Mouse (Mus musculus): Measurements from ENCODE around the gene Pam.
"Not testable (repeated sequence)": the region's sequence is repeated elsewhere in the genome, so short reads cannot be mapped to it uniquely, and the experiment has no call there.

The Pam gene

GRCm38 (mm10) chr1:98038252-98038651 lies 57.2 kb downstream of the Pam start:
- DNase-seq (ENCODE audit: low read depth, low spot score): no peak

GRCm38 (mm10) chr1:98035736-98036135 lies 59.7 kb downstream of the Pam start:
- DNase-seq (ENCODE audit: low read depth, low spot score): no peak

DNA sequence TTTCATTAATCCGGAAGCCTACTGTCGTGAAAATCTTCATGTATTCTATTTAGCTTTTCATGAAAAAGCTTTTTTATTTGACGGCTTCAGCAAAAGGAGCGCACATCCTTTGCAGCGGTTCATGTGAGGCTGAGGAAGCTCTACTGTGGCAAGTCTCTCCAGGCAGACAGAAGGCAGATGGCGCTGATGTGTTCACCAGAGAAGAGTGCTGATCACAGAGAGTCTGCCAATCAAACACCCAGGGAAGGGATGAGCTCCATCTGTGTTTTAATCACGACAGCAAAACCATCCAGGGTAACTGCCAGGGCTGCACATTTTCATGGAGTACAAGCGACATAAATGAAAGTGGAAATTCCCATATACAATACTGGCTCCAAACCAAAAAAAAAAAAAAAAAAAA lies 63.6 kb downstream of the Pam start:
- DNase-seq (ENCODE audit: low read depth, low spot score): no peak

- no peak for DNase-seq (ENCODE audit: low read depth, low spot score)
Measured at GRCm38 (mm10) chr1:98029025-98029424, 66.4 kb downstream of the Pam start.

GRCm38 (mm10) chr1:98028468-98028867 lies 67.0 kb downstream of the Pam start:
- DNase-seq (ENCODE audit: low read depth, low spot score): no peak

DNA sequence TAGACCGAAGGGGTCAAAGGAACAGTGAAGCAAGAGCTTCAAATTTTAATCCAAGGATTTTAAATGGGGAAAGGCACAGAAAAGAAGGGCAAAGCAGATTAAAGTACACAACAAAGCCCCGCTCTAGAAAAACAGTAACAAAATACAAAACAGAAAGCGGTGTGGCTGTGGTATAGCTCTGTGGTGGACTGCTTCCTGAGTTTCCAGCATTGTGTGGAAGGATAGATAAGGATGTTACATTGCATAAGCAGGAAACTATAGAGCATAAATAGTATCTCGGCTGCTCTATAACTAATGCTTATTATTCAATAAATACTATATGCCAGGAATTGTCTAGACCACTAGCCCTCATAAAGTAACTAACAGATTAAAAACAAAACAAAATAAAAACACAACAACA lies 67.5 kb downstream of the Pam start:
- DNase-seq (ENCODE audit: low read depth, low spot score): no peak

DNA sequence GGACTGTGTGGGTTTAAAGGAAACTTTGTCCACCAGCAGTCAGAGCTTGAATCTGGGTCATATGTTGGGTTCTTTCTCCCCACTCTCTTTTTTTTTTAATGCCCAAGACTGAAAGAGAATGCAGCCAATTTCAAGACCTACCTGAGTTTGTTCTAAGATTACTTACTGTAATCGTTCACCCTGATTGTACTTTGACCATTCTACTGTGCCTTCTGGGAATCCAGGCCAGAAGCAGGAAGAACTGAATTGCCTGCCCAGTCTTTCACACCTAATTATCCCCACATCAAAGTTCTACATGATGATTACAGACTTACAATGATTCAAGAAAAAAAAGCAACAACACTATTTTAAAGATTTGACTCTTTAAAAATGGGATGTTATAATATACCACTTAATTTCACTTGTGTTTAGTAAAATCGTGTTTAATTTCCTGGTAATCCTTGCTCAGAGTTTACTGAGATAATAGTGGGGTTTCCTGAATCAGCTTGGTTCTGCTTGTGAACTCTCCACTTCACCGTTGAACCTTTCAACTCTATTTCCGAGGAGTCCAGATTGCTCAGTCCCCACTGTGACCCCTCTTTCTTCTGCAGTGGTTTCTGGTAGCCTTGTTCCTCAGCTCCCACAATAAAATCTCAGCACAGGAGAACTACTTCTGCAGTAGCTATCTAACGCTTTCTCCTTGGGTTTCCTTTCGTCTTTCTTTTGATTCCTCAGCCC lies 69.4 kb downstream of the Pam start:
- no peak for DNase-seq (ENCODE audit: low read depth, low spot score)

- DNase-seq (ENCODE audit: low read depth, low spot score): no peak
Measured at GRCm38 (mm10) chr1:98023866-98024265, 71.6 kb downstream of the Pam start.

GRCm38 (mm10) chr1:98018987-98019386 lies 76.5 kb downstream of the Pam start:
- no peak for DNase-seq (ENCODE audit: low read depth, low spot score)

DNA sequence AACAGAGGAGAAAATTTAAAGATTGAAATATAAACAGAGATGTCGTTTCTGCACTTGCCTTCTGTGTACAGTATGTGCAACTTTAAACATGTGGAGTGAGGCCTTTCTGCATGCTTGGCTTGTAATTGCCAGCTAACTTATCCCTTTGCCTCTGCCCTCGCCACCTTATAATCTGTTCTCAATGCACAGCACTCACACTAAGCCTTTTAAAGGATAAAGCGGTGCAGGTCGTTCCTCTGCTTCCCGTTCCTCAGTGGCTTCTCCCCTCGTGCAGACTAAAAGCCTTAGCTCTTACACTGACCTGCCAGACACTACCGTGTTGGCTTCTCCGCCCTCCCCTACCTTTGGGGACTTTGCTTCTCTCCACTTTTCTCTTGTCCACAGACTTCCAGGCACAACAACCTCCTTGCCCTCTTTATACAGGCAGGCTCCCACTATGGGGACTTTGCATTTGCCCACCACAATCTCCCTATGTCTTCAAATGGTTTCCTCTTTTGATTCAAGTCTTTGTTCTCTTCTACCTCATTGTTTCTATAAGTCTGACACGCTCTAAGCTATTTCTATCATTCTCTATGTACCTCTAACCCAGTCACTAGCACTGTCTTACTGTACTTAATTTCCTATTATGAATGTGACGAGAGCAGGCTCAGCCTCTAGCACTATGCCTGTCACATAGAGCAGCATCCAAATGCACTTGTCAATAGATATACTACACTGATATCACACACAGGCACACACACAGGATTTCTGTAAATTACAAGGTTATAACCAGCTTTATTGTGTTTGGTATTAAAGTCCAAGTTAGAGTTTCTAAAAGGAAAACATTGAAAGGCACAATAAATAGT lies 79.2 kb downstream of the Pam start:
- DNase-seq (ENCODE audit: low read depth, low spot score): no peak

GRCm38 (mm10) chr1:98015564-98015963 lies 79.9 kb downstream of the Pam start:
- no peak for DNase-seq (ENCODE audit: low read depth, low spot score)

DNA sequence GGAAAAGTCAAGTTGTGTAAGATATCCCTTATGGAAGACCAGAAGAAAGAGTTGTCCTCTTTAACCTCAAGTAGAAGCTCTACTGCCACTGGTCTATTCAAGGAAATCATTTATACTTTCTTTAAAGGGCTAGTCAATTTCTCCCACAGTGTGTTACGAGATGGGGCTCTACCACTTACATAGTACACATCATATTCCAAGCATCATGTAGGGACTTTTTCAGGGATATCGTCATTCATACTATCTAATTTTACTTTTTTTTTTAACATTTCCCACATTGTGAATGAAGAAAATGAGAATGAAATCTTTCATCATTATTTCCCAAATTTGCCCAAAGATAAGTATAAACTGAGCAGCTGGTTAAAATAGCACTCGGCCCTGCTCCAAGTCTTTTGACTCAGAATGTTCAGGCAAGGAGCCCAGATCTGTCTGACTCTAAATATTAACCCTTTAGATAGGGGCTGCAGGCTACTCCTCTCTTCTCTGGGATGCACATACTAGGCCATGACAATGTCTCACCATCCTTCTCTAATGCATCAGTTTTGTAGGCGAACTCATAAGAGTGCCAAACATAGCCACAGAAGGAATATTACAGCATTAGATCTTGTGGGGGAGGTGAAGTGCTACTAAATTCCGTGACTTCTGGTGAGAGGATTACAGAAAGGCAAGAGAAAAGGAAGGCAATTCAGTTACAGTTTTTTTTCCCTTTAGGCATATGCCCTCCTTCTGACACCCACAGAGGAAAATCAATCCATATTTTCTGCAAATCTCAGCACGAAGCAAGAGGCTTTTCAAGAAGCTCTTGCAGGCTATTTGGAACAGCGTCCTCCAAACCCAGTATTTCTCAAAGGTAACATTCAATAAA lies 92.7 kb downstream of the Pam start:
- no peak for DNase-seq (ENCODE audit: low read depth, low spot score)

- DNase-seq (ENCODE audit: low read depth, low spot score): no peak
Measured at GRCm38 (mm10) chr1:97999465-97999864, 96.0 kb downstream of the Pam start.

DNA sequence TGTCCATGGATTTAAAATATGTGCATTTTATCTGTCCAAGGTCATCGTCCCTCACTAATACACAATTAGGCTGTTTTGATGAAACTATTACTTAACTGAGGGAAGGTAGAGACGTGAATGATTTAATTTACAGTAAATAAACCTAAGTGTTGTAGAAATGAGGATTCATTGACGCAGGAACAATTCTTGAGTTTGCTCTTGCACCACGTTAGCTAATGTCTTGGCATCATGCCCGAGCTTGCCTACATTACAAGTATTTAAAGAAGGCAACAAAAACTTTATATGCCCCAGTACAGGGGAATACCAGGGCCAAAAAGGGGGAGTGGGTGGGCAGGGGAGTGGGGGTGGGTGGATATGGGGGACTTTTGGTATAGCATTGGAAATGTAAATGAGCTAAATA lies 96.5 kb downstream of the Pam start:
- not testable (repeated sequence) for DNase-seq (ENCODE audit: low read depth, low spot score)

- DNase-seq (ENCODE audit: low read depth, low spot score): no peak
Measured at GRCm38 (mm10) chr1:97997088-97997487, 98.4 kb downstream of the Pam start.

GRCm38 (mm10) chr1:97991976-97992375 lies 103.5 kb downstream of the Pam start:
- DNase-seq (ENCODE audit: low read depth, low spot score): no peak

GRCm38 (mm10) chr1:97983189-97983588 lies 112.3 kb downstream of the Pam start:
- no peak for DNase-seq (ENCODE audit: low read depth, low spot score)

DNA sequence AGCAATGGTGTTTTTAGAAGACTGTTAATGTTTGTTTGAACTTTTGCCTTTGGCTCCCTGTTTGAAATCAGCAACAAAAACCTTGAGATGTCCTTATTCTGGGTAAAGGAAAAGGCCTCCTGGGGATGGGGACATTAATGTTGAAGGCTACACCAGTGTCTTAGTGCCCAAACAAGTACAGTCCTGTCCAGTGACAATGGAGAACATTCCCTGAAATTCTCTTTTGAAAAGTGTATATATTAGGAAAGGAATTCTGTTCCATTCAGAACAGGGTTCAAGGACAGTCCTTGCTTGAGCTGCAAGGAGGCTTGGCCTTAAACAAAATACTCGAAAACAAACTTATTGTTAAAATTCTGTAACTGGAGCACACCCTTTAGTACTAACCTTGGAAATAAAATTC lies 116.0 kb downstream of the Pam start:
- DNase-seq (ENCODE audit: low read depth, low spot score): no peak

DNA sequence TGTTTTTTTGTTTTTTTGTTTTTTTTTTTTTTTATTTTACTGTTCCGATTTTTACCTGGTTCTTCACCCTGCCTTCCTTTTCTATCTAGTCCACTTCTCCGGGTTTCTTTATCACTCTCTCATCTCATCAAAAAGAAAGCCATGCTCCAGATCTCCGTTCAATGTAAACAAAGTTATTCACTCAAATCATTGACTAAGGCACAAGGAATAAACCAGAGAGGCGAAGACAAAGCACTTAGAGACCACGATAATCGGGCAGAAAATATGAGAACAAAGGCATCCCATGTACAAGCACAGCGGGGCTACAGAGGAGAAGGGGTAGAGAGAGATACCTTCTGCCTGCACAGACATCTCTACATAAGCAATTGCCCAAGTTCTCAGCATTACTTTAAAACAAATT lies 117.9 kb downstream of the Pam start:
- no peak for DNase-seq (ENCODE audit: low read depth, low spot score)

DNA sequence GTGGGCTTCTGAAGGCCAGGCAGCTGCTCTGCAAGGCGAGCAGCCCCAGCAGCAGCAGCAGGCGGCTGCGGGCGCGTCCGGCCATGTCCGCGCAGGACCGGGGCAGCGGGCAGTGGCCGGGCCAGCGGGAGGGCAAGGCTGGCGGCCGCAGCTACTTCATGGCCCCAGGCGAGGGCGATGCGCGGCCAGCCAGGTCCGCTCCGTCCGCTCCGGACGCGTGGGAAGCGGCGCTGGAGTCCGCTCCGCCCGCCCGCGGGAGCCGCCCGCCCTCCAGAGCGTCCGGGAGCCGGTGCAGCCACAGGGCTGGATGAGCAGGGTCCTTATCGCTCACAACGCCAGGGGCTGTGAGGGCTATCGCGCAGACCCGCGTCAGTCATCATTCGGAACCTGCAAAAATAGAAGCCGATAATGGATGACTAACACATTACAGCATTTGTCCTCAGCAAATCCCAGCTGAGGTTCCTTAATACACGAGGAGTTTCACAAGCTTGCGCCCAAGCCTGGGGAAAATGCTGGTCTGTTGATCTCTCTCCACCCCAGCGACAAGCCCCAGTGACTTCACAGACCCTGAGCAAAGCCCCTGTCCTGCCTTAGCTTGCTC lies 118.5 kb downstream of the Pam start:
- peak; percentile 29 for DNase-seq (ENCODE audit: low read depth, low spot score)

DNA sequence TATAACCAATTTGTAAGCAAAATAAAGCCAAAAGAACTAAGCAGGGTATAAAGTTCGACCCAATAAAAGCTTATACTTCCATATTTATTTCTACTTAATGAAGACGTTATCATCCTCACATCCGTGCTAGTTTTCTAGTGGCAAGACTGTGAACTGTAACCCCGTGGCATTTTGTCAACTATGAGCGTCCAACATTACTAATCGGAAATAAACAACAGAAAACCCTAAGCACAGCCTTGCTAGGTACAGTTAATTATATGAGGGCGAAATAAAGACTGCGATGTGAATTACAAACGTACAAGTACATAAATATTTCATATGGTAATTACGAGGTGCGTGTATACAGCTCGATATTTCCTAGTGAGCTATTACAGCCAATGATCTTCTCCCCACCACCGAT lies 119.4 kb downstream of the Pam start:
- no peak for DNase-seq (ENCODE audit: low read depth, low spot score)

DNA sequence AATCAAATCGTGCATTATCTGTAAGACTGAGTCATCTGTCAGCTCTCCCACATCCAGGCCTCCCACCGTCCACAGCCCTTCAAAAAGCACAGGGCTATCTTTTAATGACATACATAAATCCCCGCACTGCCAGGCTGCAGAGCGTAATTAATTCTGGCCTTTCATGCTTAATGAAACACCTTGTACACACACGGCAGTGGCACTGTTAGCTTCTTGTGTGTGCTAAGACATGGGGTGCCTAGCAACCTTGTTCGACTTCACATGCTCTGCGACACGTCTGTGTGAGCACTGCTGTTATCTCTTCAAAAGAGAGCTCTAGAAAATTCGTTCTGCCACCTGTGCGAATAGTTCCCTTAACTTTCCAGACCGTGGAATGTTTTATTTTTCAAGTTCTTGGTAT lies 120.5 kb downstream of the Pam start:
- DNase-seq (ENCODE audit: low read depth, low spot score): no peak

All from retina, adult 2 months (tissue).